Comparison of ENCODE assay signal across 12 mouse cellular contexts in the genomic region with DNA sequence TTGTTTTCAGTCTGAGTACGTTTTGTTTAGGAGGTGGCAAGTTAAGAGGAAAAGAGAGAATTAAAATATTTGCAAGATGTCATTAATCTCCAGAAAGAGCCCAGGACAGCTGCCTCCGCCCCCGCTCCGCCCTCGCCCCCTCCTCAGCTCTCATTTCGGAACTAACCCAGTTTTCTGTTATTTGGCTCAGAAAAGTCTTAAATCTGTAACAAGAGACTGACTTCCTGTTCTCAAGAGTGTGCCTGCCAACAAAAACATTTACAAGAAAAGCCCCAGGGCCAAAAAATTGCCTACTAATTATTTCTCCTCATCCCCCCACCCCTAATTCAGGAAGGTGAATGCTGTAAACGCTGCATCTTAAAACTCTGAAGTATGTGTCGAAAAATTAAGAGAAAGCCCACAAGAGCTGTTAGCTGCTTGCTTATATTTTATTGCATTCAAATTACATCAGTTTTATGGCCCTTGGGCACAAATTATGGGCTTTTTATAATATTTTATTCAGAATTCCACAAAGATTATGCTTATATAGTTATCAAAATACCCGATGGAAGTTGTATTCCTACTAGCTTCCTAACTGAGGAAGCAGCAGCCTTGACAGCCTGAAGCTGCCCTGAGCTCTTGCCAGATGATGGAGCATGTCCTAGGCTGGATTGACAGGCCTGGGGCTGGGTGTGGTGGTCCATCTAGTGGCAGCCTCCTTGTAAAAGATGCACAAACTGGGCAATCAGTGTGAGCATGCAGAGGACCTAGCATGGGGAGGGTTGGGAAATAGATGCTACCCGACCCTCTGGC. TPM values are rescaled to one million over a fixed set of nuclear protein-coding genes. Genes with fewer than 3 reads are reported as not detected.
A peak's percentile ranks its signal among the peaks of the same experiment; 100 is the strongest.
DNase-seq lines count a peak whose midpoint lies in the region; ATAC-seq lines count a peak whose summit lies in the region.
"Had no signal": no experiment of that assay in that cellular context is flagged by ENCODE, and none has a peak within 500 bp of the region (broad histone marks: within the 10 kb centered on the region; RNA-seq: fewer than 3 reads in every experiment).

No protein-coding gene starts in this region.

- DNase-seq in kidney, adult 11 months = no peak
- DNase-seq in 3T3-L1 (ENCODE audit: low read depth, low spot score) = peak; percentile 51
- DNase-seq in brain, adult 2 months (ENCODE audit: low read depth, low spot score) = peak; percentile 10
- DNase-seq in kidney, postnatal 4 days = peak; percentile 68 to 74
- no peak for DNase-seq in cerebellum, postnatal 25 days
- DNase-seq in left cerebral cortex, adult 11 months (ENCODE audit: low spot score) = no peak
- DNase-seq in midbrain, embryonic 14.5 days = no peak
- DNase-seq: cerebellum, postnatal 36 days; gastrocnemius, postnatal 36 days; lung, postnatal 36 days had no signal

- no peaks in the 10 kb centered on the region for H3K27me3 ChIP-seq in kidney, embryonic 14.5 days (ENCODE audit: control insufficient read depth, insufficient read depth, low read length)
- H3K27me3 ChIP-seq in midbrain, embryonic 14.5 days (ENCODE audit: control insufficient read depth, insufficient read depth, low read length) = no peaks in the 10 kb centered on the region

- peaks cover 17% of the 10 kb centered on the region for H3K4me1 ChIP-seq in kidney, embryonic 14.5 days (ENCODE audit: control insufficient read depth, insufficient read depth, low read length)
- H3K4me1 ChIP-seq in midbrain, embryonic 14.5 days (ENCODE audit: control insufficient read depth, insufficient read depth, low read length) = no peaks in the 10 kb centered on the region

- H3K9ac ChIP-seq in kidney, embryonic 14.5 days (ENCODE audit: low read depth, low read length) = no peak overlapping the region
- no peak overlapping the region for H3K9ac ChIP-seq in midbrain, embryonic 14.5 days (replicated peaks; ENCODE audit: low read length)

- H3K4me3 ChIP-seq in kidney, embryonic 14.5 days (ENCODE audit: low read length) = no peak overlapping the region
- no peak overlapping the region for H3K4me3 ChIP-seq in midbrain, embryonic 14.5 days (replicated peaks; ENCODE audit: low read depth, low read length)
- H3K4me3 ChIP-seq: forebrain, embryonic 10.5 days had no signal

- peak overlapping the region; percentile 73 for H3K27ac ChIP-seq in kidney, embryonic 14.5 days (ENCODE audit: low read depth, low read length)
- no peak overlapping the region for H3K27ac ChIP-seq in midbrain, embryonic 14.5 days (replicated peaks; ENCODE audit: low read depth, low read length)
- H3K27ac ChIP-seq: forebrain, embryonic 10.5 days had no signal

- 24% methylated on average over 10 of the region's 10 CpGs for WGBS in kidney, embryonic 14.5 days
- 75% methylated on average over 10 of the region's 10 CpGs for WGBS in midbrain, embryonic 14.5 days

- H3K9me3 ChIP-seq in kidney, embryonic 14.5 days (ENCODE audit: control insufficient read depth, low read length) = no peaks in the 10 kb centered on the region
- H3K9me3 ChIP-seq in midbrain, embryonic 14.5 days (ENCODE audit: control insufficient read depth, low read length) = no peaks in the 10 kb centered on the region
- H3K9me3 ChIP-seq: forebrain, embryonic 10.5 days had no signal

- no peaks in the 10 kb centered on the region for H3K36me3 ChIP-seq in kidney, embryonic 14.5 days (ENCODE audit: control insufficient read depth, insufficient read depth, low read length)
- H3K36me3 ChIP-seq in midbrain, embryonic 14.5 days (ENCODE audit: control insufficient read depth, insufficient read depth, low read length) = no peaks in the 10 kb centered on the region
- H3K36me3 ChIP-seq: forebrain, embryonic 10.5 days had no signal

- 0 out of 2 replicates have a peak, but pooled peaks have one; percentile 38 for ATAC-seq in kidney, embryonic 14.5 days (ENCODE audit: low FRiP score, low TSS enrichment)
- no peak for ATAC-seq in midbrain, embryonic 14.5 days (ENCODE audit: low FRiP score, low TSS enrichment)

- H3K4me2 ChIP-seq in kidney, embryonic 14.5 days (replicated peaks; ENCODE audit: low read depth, low read length) = no peak overlapping the region
- no peak overlapping the region for H3K4me2 ChIP-seq in midbrain, embryonic 14.5 days (ENCODE audit: low read length)

RNA-seq across cellular contexts. Expression of gene Polr2m, which starts 12.9 kb away (rescaled TPM):
- polyA plus RNA-seq in kidney, embryonic 14.5 days (2014; fragmentation: Nextera tagmentation; extraction: Ambion mirVana) = 277 and 453 TPM in 2 replicates
- polyA plus RNA-seq in midbrain, embryonic 14.5 days (2014; fragmentation: Nextera tagmentation; extraction: Ambion mirVana) = 225 and 305 TPM in 2 replicates

Comparison
In these comparisons a context has a peak if more than half of its experiments do, and no peak if none do; other contexts are left out.
1. DNase-seq: peak in 3T3-L1 (single experiment), brain, adult 2 months (single experiment) and kidney, postnatal 4 days (2 of 2); none in kidney, adult 11 months (single experiment), cerebellum, postnatal 25 days (0 of 2), left cerebral cortex, adult 11 months (single experiment) and midbrain, embryonic 14.5 days (single experiment).